Mouse (Mus musculus) forebrain, postnatal 0 days (tissue): ENCODE results near the gene Mrpl37. TPM values are rescaled to one million over a fixed set of nuclear protein-coding genes. Genes with fewer than 3 reads are reported as not detected.
"Not testable (repeated sequence)": the region's sequence is repeated elsewhere in the genome, so short reads cannot be mapped to it uniquely, and the experiment has no call there.

Experiments used
- ATAC-seq: fragments of 200-750 bp; cut with Nextera tagmentation; 2 replicates; pipeline ENCODE4 v1.8.0; 2017; ENCODE audit warnings: mild to moderate bottlenecking, moderate library complexity
- DNase-seq: peaks from one replicate; pipeline ENCODE4 v3.0.0-alpha.2; 2015
- H3K27ac ChIP-seq: fragments of 300-500 bp; sonication (generic); 2 replicates; pipeline ENCODE4 v1.5.1; 2014; ENCODE audit warnings: low read depth, mild to moderate bottlenecking, antibody characterized with exemption, low read length, moderate library complexity, mixed read lengths
- H3K27me3 ChIP-seq: fragments of 300-500 bp; sonication (generic); 2 replicates; pipeline ENCODE4 v1.6.1; 2014; ENCODE audit warnings: mild to moderate bottlenecking, low read length, mixed read lengths; ENCODE audit not compliant: insufficient read depth
- H3K36me3 ChIP-seq: fragments of 300-500 bp; sonication (generic); 2 replicates; pipeline ENCODE4 v1.6.1; 2014; ENCODE audit warnings: mild to moderate bottlenecking, moderate library complexity; ENCODE audit not compliant: insufficient read depth
- H3K4me1 ChIP-seq: fragments of 300-500 bp; sonication (generic); 2 replicates; pipeline ENCODE4 v1.6.1; 2014; ENCODE audit warnings: antibody characterized with exemption; ENCODE audit not compliant: insufficient read depth
- H3K4me2 ChIP-seq: fragments of 300-500 bp; sonication (generic); 2 replicates; pipeline ENCODE4 v1.6.1; 2014; ENCODE audit warnings: low read depth, mild to moderate bottlenecking, moderate library complexity
- H3K4me3 ChIP-seq: fragments of 300-500 bp; sonication (generic); 2 replicates; pipeline ENCODE4 v1.5.1; 2014; ENCODE audit warnings: low read depth, low read length, mixed read lengths
- H3K9ac ChIP-seq: fragments of 300-500 bp; sonication (generic); 2 replicates; pipeline ENCODE4 v1.6.1; 2014; ENCODE audit warnings: mild to moderate bottlenecking
- H3K9me3 ChIP-seq: fragments of 300-500 bp; sonication (generic); 2 replicates; pipeline ENCODE4 v1.6.1; 2016; ENCODE audit warnings: low read length
- CTCF ChIP-seq: sonication (generic); IDR thresholded peaks from 2 replicates; pipeline ENCODE4 v1.5.1; 2016; ENCODE audit warnings: antibody characterized with exemption, control low read depth, low read depth
- WGBS: fragments of 180-500 bp; shearing (Covaris S2); extraction: QIAGEN DNeasy Blood & Tissue Kit; methylation state at CpG from one replicate; pipeline ENCODE4 v1.1.7; 2014; 5-methylcytosine and 5-hydroxymethylcytosine counted together
- polyA plus RNA-seq: library from polyadenylated mRNA; unstranded; fragments of >200 nt; fragmentation: Nextera tagmentation; extraction: Ambion mirVana; gene quantifications from 2 replicates; pipeline ENCODE4 v1.2.1, GENCODE M21; 2015
- total RNA-seq: library from RNA; depleted of rRNA; stranded (reverse); fragments of >200 nt; gene quantifications from 2 replicates; pipeline ENCODE4 v1.2.3, GENCODE M21; 2014; rRNA removed

Mrpl37 gene
- 43.8 and 48.5 TPM in 2 replicates for total RNA-seq
- 73.3 and 80.4 TPM in 2 replicates for polyA plus RNA-seq

GRCm38 (mm10) chr4:107066252-107067124 is at the start of gene Mrpl37, which contains the start of gene Cyb5rl:
Mrpl37 (minus strand) TSS chr4:107066868.
Cyb5rl (plus strand) TSS chr4:107066988.
- ATAC-seq (peak; percentile 100), DNase-seq (peak; percentile 98)
- Histone ChIP-seq H3K27ac (peak within 1 kb of the TSS; percentile 57; the same call in 1 of the 2 replicates), H3K4me3 (peak within 1 kb of the TSS; percentile 79), H3K36me3 (peaks cover 29% of the 10 kb centered on the region), H3K9ac (peak within 1 kb of the TSS; percentile 74), H3K9me3 (no peaks in the 10 kb centered on the region), H3K4me1 (peaks cover 6% of the 10 kb centered on the region; the same call in 1 of the 2 replicates), H3K27me3 (no peaks in the 10 kb centered on the region), H3K4me2 (peak within 1 kb of the TSS; percentile 97)
- TF ChIP-seq CTCF: no peak
- WGBS: under 1% methylated on average over 60 of the region's 60 CpGs

- no peaks in the 10 kb centered on the region for H3K36me3 ChIP-seq
- ATAC-seq (no peak), DNase-seq (no peak)
- WGBS: 70% methylated on average over 8 of the region's 8 CpGs
- no peaks in the 10 kb centered on the region for H3K27me3 ChIP-seq
- no peak overlapping the region for H3K4me3 ChIP-seq
- H3K4me1 ChIP-seq: no peaks in the 10 kb centered on the region
- no peak overlapping the region for H3K4me2 ChIP-seq
- H3K27ac ChIP-seq: no peak overlapping the region
- no peak overlapping the region for H3K9ac ChIP-seq
- TF ChIP-seq CTCF: no peak
- no peaks in the 10 kb centered on the region for H3K9me3 ChIP-seq
Observed at GRCm38 (mm10) chr4:107114278-107114677, 47.6 kb upstream of the Mrpl37 start.

GRCm38 (mm10) chr4:107109181-107109580 is 42.5 kb upstream of the Mrpl37 start:
- ATAC-seq, H3K4me3 ChIP-seq, H3K36me3 ChIP-seq, H3K9me3 ChIP-seq, H3K27me3 ChIP-seq, H3K4me1 ChIP-seq, H3K9ac ChIP-seq, H3K27ac ChIP-seq, DNase-seq, H3K4me2 ChIP-seq: not testable (repeated sequence)
- 94% methylated on average over 6 of the region's 6 CpGs for WGBS

GRCm38 (mm10) chr4:107108291-107108731 is 41.6 kb upstream of the Mrpl37 start:
- H3K4me2 ChIP-seq: no peak overlapping the region
- DNase-seq: no peak
- no peak overlapping the region for H3K9ac ChIP-seq
- no peaks in the 10 kb centered on the region for H3K4me1 ChIP-seq
- 48% methylated on average over 13 of the region's 13 CpGs for WGBS
- H3K9me3 ChIP-seq: no peaks in the 10 kb centered on the region
- H3K36me3 ChIP-seq: no peaks in the 10 kb centered on the region
- TF ChIP-seq CTCF: no peak
- H3K4me3 ChIP-seq: no peak overlapping the region
- no peak overlapping the region for H3K27ac ChIP-seq
- no peaks in the 10 kb centered on the region for H3K27me3 ChIP-seq
- peak; percentile 62 for ATAC-seq

- Histone ChIP-seq H3K4me3 (no peak overlapping the region), H3K4me2 (no peak overlapping the region), H3K27ac (no peak overlapping the region), H3K9me3 (no peaks in the 10 kb centered on the region), H3K9ac (no peak overlapping the region), H3K27me3 (no peaks in the 10 kb centered on the region), H3K36me3 (no peaks in the 10 kb centered on the region), H3K4me1 (no peaks in the 10 kb centered on the region)
- whole genome bisulfite sequencing: 95% methylated on average over 16 of the region's 16 CpGs
- TF ChIP-seq CTCF: no peak
- ATAC-seq (no peak), DNase-seq (no peak)
Observed at GRCm38 (mm10) chr4:107106777-107107176, 40.1 kb upstream of the Mrpl37 start.

GRCm38 (mm10) chr4:107102220-107102619 is 35.6 kb upstream of the Mrpl37 start:
- no peak overlapping the region for H3K27ac ChIP-seq
- no peak overlapping the region for H3K4me3 ChIP-seq
- H3K36me3 ChIP-seq: no peaks in the 10 kb centered on the region
- H3K4me1 ChIP-seq: no peaks in the 10 kb centered on the region
- TF ChIP-seq CTCF: no peak
- DNase-seq (no peak), ATAC-seq (no peak)
- no peak overlapping the region for H3K4me2 ChIP-seq
- no peaks in the 10 kb centered on the region for H3K9me3 ChIP-seq
- 82% methylated on average over 8 of the region's 8 CpGs for WGBS
- no peak overlapping the region for H3K9ac ChIP-seq
- no peaks in the 10 kb centered on the region for H3K27me3 ChIP-seq
